Mouse (Mus musculus) adrenal gland, postnatal 36 days (tissue): ENCODE data around the gene Gm20388. TPM values are rescaled to one million over a fixed set of nuclear protein-coding genes. Genes with fewer than 3 reads are reported as not detected.

ENCODE experiments used
- DNase-seq, 2 experiments: peaks; one replicate each; pipeline ENCODE4 v3.0.0; 2021; ENCODE audit warnings: mixed read lengths in 1 of 2
- total RNA-seq, 2 experiments: library from RNA; stranded (reverse); gene quantifications; 2 replicates each; pipeline ENCODE4 v1.2.3; 2021

The Gm20388 gene
- total RNA-seq, 2 experiments from 2014 or later: 2.4 to 7.4 TPM

DNA sequence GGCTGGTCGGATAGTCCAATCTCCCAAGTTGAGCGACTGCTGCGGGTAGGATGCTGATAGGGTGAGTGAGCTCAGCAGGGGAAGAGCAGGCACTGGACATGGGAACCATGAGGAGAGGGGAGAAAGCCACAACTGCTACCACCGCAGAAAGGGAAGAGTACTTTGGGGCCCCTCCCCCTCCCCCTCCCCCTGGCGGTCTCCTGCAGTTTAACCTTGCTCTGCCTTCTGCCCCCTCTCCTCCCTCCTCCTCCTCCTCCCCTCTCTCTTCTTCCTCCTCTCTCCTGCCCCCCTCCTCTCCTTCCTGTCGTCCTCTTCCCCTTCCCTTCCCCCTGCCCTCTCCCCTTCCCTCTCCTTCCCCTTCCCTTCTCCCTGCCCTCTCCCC, 599.4 kb downstream of the Gm20388 start:
- DNase-seq: no peak

DNA sequence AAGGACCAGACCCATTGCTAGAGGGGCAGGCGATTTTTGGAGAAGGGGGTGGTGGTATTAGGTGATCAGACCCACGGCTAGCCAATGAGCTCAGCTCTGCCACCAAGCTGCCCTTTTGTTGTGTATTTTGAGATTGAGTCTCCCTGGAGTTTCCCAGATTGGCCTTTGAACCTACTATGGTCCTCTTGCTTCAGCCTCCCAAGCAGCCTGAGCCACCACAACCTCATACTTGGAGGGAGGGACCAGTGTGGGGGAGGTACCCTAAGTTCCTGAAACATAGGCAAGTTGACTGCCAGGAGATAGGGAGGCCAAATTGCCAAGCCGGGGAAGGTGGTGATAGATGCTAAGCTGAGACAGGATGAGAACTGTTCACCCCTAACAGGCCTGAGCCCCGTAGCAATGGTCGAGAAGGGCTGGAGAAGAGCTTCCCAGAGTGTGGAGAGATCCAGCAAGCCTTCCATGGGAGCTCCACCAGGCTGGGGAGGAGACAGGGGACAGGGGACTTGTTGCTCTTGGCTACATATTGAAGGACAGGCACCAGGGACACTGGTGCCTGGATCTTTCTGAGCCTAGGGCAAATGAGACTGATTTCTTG, 600.3 kb downstream of the Gm20388 start:
- no peak for DNase-seq

DNA sequence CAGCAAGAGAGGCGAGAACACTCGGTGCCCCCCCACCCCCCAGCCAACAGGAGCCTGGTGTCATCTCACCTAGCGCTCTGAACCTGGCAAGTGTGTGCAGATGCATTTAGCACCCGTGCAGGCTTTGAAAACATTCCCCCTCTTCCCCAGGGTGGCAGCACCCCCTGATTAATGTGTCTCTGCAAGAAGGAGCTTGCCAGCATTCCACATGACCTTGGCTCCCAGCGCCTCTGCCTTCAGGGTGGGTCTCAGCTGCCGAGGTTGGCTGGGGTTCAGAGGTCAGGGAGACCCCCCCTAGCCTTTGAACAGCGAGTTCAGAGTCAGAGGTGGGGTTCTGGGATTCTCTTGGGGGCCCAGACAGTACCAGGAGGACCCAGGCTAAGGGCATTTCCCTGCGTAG, 601.1 kb downstream of the Gm20388 start:
- peak; percentile 58 to 60 for DNase-seq

DNA sequence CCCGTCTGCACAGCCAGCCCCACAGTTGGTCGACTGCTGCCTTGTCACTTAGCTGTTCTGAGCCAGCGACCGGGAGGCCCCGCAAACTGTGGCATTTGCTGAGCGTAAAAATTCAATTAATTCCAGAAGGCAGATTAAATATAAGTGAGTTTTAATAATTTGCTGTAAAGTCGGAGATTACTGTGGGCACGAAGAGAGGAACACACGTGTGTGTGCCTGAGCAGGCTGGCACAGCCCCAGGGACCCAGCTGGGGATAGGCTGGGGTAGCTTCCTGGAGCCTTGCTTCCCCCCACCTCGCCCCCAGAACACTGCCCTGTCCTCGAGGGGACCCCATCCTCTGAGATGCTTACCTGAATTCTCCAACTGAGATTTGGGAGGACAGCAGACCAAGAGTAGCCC, 601.7 kb downstream of the Gm20388 start:
- no peak for DNase-seq

DNA sequence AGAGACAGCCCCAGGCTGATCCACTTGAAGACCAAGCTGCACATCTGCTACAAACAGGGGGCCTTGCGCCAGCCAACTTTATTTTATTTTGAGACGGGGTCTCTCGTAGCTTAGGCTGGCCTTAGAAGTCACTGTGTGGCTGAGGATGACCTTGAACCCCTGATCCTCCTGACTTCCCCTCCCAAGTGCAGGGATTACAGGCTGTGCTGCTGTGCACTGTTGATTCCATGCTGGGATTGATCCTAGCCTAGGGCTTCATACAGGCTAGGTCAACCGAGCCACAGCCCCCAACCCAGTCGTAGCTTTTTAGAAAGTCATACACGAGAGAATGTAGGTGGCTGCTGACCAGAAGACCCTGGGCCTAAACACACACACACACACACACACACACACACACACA, 602.5 kb downstream of the Gm20388 start:
- no peak for DNase-seq

DNA sequence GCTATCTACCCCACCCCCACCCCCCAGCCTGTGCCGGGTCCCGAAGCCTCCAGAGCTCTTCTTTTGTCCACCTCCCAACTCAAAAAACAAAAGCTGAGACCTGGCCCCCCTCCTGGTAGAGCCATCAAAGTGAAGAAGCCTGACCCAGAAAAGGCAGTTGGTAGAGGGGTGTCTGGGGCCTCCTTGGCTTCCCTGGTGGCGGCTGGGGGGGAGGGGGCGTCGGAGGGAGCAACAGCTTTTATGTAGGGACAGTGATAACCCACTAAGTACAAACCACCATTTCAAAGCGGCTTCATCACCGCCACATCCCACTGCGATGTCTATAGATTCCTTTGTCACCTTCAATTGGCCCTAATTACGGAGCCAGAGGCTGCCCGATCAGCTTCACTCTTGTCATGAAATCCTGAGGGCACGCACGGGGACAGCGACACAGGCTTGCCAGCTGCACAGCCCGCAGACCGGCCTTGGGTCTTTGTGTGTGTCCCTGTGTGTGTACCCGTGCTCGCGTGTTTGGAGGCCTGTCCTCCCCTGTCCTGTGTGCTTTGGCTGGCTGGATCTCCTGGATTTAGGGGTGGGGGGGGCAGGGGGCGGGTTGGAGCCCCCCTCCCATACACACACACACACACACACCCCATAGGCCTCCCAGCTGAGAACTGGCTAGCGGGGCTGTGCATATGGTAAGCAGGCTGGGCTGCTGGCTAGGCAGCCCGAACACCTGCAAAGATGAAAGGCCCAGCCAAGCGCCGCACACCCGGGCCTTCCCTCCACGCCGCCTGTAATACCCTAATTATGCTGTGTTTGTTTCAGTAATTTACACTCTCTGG, 603.2 kb downstream of the Gm20388 start:
- DNase-seq: no peak

DNA sequence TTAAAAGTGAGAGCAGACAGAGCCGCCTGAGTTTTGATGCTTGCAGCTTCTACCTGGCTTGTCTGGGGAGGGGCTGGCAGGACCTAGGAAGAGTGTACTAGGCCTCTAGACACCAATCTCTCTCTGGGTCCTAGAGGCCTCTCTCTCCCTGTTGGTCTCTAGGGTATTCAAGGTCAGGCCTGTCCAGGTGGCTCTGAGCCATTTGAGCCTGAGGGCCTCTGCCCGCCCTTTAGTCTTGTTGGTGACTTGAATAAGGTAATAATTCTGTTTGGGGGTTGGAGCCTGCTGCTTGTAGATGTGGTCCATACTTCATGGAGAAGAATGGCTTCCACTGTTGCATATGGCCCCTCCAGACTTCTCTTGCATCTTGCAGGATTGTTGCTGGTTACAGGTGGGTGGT, 604.6 kb downstream of the Gm20388 start:
- no peak for DNase-seq

DNA sequence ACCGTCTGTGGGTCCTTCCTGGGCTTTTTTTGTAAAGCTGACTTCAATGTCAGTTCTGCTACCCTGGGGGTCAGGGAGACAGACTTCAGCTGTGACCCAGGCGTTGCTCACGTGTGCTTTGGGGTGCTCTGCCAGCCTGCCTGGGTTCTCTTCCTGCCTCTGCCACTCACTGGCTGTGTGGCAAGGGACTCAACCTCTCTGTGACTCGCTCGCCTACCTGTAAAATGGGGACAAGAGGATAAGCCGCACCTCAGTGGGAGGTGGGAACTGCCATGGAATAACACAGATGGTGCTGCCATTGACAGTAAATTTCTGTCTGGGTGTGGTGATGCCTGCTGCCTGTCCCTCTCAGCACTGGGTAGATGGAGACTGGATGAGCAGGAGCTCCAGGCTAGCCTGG, 605.0 kb downstream of the Gm20388 start:
- DNase-seq: no peak

DNA sequence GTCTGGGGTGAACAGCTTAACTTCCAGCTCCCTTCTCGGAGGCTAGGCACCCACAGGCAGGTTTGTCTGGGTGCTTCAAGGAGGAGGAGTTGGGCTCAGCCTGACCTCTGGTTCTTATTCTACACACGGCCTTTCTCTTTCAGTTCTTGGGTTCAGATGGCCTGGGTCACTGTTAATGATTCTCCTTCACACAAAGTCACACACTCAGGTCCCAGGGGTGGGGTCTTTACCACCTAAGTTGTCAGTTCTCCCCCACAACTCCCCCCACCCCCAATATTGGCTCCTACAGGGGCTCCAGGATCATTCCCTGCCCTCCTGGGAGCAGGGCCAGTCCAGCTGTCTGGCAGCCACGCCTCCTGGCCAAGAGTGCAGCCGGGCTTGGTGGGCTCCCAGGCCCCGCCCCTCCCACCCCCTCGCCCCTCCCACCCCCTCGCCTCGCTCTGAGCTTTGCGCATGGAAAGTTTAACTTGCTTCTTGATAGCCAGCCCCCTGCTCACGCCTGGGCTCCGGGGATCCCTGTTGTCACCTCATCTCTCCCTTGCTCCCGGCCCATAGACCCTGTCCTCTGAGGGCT, 605.6 kb downstream of the Gm20388 start:
- DNase-seq: no peak

DNA sequence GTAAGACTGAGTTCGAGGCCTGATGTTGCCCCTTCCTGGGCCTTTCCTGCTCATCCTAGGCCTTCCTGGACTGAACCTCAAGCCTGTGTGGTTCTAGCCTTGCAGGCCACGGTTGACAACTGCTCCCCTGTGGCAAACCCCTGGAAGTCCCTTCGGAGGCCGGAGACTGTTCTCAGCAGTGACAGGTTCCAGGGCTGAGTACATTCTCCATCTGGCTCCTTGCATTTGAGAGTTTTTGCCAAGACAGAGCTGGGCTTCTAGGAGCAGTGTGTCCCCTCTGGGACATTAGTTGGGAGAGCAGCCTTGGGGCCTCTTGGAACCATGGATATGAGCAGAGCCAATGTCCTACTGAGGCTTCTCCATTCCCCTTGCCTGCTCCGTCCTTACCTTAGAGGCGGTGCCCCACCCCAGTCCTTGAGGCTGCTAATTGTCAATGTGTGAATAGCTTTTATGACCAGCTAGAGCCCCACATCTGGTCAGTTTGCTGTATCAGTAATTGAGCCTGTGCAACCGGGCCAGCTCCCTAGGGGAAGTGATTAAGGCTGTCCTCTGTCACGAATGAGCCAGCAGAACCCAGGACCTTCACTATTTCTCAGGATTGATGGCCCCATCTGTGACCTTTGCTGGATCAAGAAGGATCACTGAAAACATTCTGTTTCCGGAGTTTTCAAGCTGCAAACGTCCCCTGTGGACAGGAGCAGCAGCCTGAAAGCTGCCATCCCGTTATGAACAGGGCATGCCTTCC, 607.2 kb downstream of the Gm20388 start:
- no peak for DNase-seq

DNA sequence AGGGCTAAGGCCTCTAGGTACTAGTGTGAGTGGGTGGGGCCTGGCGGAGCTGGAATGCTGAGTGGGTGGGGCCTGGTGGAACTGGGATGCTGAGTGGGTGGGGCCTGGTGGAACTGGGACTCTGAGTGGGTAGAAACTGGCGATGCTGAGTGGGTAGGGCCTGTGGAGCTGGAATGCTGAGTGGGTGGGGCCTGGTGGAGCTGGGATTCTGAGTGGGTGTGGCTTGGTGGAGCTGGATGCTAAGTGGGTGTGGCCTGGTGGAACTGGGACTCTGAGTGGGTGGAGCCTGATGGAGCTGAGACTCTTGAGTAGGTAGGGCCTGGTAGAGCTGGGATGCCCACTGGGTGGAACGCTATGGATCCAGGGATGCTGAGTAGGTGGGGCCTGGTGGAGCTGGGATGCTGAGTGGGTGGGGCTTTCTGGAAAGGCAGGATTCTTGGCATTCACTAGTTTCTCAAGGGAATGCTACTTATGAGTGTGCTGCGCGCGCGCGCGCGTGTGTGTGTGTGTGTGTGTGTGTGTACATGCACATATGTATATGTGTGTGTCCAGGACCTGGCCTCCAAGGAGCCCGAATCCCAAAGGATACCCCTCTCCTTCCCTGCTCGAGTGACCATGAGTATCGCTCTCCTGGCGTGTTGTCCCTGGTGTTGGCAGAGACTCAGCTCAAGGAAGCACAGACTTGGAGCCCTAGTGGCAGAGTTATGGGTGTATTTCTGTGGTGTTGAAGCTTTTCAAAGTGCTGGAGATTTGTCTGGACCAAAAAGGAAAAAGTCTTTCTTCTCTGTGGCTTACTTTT, 608.3 kb downstream of the Gm20388 start:
- no peak for DNase-seq

DNA sequence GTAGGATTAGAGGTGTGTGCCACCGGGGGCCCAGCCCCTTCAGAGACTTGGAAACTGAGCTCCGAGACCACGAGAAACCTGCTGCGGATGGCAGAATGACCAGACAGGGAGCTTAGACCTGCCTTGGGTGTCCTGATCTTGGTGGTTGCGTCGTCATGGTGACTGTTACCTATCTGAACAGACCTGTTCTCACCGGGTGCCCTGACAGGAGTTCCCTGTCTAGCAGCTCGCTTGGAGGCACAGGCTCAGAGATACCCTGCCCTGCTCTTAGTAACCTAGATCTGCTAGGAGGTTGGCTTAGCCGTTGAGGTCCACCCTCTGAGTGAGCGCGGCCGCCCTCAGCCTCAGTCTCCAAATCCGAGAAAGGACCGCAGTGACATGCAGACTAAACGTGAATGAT, 609.6 kb downstream of the Gm20388 start:
- DNase-seq: no peak

DNA sequence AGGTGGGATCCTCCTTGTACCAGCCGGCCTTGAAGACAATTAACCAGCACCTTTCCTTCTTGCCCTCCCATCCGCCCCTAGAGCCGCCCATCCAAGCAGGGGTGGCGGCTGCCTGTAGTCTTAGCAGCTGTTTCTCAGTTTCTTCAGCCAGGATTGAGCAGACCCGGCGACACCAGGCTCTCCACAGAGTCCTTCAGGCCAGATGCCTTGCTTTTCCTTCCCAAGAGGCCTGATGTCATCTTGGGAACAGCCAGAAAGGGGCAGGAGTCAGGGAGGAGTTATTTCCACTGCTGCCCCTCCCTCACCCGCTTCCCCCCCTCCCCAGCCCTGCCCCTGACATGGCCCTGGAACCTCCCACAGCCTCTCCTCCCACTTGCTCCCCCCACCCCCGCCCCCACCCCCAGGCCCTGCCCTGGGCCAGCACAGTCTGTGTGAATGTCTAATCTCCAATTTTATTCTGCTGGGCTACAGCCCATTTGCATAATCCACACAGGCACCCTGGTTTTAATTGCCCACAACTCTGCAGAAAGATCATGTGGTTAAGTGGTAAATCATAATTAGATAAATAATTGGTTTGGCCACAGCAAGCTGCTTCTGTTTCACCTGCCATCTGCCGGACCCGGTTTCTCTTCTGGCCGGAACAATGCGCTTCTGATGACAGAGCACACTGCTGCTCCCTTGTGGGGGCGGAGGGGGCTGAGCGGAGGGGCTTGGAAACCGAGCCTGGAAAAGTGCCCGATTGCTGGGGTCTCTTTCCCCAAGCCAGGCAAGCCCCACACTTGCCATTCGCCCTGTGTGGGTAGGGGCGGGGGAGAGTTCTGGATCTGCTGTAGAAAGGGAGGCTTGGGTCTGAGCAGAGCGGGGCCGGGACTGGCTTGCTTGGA, 610.3 kb downstream of the Gm20388 start:
- no peak for DNase-seq

DNA sequence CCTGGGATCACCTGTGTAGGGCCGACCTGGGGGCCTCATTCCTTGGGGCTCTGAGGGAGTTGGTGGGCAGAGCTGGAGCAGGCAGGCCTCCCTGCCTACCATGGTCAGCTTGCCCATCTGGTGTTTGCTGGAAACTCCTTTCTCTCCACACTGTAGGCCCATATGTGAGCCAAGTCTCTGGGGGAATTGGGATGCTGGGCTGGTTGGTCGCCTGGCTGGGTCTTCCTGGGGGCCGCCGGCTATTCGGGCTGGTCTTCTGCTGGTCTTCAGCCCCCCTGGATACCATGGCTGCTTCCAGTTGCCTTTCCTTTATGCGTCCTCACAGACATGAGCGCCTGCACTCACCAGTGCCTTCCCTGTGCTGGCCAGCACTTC, 610.9 kb downstream of the Gm20388 start:
- DNase-seq: no peak

DNA sequence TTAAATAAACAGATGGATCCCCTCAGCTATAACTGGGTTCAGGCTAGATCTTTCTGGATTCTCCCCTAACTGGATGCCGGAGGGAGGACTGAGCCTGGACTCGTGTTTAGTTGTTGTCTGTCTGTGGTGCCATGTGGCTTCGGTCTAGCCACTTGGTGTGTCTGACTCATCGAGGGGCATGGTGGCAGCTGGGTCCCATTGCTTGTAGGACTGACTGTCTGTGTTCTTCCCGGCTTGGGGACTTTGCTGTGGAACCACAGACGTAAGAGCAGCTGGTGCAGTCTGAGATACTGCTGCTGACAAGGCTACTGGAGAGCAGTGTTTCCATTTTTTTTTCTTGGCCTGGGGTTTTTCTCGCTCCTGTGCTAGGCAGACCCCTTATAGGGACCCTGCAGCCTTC, 613.0 kb downstream of the Gm20388 start:
- no peak for DNase-seq

DNA sequence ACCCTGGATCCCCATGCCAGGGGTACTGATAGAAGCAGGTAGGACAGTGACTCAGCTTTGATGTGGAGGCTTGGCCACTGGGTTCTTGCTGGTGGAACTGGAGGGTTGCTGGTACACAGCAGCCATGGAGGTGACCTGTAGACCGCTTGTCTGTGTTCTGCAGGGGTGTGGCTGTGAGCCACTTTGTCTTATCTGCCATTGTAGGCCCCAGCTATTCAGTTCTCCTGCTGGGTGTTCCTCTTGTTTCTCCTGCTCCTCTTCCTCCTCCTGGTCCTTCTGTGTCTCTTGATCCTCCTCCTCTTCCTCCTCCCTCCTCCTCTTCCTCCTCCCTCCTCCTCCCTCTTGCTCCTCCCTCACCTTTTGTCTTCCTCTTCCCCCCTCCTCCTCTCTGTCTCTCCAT, 614.5 kb downstream of the Gm20388 start:
- no peak for DNase-seq

DNA sequence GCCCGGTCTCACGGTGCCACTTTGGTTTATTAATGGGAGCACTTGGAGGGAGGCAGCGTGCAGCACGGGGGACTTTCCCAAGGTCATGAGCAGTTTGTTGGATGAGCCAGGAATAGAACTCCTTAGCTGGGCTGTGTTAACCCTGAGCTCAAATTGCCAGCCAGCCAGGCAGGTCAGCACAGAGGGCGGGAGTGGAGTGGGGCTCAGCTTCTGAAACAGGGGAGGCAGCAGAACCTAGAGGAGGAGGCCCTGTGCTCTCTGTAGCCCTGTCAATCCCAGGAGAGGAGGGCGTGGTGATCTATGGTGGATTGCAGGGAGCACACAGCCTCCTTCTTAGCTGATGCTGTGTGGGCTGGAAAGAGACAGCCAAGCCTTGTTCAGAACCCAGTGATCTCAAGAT, 615.2 kb downstream of the Gm20388 start:
- DNase-seq: peak; percentile 54 to 66

DNA sequence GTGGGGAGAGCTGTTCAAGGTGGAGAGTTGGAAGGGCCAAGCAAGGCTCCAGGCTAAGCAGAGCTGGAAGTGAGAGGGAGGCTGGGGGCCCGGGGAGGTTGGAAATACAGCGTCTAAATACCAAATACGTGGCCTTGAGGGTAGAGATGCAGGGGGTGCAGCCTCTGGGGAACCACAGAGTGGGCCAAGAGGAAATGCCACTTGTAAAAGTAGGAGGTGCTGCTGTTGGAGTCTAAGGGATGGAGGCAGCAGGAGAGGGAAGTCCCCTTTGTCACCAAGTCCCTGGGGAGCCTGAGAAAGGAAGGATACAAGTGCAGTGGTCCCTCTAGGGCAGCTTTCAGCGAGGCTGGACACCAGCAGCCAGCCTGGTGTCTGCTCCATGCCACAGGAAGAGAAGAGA, 615.9 kb downstream of the Gm20388 start:
- no peak for DNase-seq

DNA sequence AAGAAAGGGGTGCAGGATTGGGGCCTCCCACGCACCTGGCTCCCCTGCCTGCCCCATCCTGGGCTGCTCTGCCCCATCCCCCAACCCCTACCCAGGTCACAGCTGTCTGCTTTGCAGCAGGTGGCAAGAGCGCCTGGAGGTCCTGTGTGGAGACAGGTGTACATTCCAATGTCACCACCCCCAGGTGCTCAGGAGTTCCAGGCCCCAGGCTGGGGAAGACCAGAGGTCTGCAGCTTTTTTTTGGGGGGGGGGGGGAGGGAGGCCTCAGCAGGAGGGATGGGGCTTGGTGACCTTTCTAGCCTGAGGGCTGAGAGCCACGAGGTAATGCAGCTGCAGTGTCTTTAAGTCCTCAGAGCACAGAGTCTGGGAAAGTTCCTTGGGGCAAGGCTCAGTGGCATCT, 617.7 kb downstream of the Gm20388 start:
- no peak for DNase-seq

DNA sequence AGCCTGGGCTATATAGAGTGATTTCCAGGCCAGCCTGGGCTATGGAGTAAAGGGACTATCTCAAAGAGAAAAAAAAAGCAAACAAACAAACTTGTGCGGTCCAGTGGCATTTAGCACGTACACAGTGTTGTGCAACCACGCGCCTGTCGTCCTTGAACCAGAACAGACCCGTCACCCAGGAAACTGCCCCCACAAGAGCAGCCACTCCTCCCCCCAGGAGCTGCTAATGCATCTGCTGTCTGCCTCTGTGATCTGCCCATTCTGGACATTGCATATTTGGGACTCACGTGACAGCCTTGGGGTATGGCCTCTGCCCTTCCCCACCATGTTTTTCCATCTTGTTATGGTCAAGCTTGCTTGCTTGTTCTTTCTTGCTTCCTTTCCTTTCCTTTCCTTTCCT, 618.6 kb downstream of the Gm20388 start:
- DNase-seq: peak; percentile 76 to 83
